8 mouse cellular contexts compared by ENCODE assay signal in the genomic region with DNA sequence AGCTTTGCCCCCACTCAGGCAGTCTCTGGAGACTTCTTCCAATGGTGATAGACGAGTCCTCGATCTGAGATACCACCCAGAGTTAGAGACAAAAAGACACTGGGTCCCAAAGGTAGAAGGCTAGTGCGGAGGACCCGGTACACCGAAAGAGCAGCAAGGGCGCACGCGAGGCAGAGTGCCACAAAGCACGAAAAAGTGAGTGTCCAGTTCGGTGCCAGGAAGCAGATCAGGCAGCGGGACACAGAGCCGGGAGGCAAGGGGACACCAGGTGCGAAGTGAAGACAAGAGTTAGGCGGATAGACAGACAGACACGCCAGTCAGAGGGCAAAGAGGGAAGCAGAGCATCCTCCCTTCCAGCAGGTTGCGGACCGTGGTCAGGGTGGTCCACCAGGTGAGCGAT. TPM values are rescaled to one million over a fixed set of nuclear protein-coding genes. Genes with fewer than 3 reads are reported as not detected.
DNase-seq lines count a peak whose midpoint lies in the region; ATAC-seq and TF ChIP-seq lines count a peak whose summit lies in the region.

A gene (plus strand): TSS at position 252 of the 400 bp plus-strand sequence.

- H3K4me1 ChIP-seq in embryonic facial prominence, embryonic 11.5 days (ENCODE audit: control insufficient read depth, insufficient read depth, low read length) = peaks cover 3% of the 10 kb centered on the region; the same call in 1 of the 2 replicates
- no peaks in the 10 kb centered on the region; a peak in 2 of 4 replicates for H3K4me1 ChIP-seq in heart, embryonic 14.5 days (ENCODE audit: control insufficient read depth in 2 of 2, insufficient read depth in 2 of 2, low read length in 2 of 2)
- peaks cover 10% of the 10 kb centered on the region for H3K4me1 ChIP-seq in olfactory bulb, adult 2 months (ENCODE audit: control insufficient read depth, insufficient read depth, low read length)

- H3K27me3 ChIP-seq in embryonic facial prominence, embryonic 11.5 days (ENCODE audit: control insufficient read depth, insufficient read depth, low read length) = peaks cover 19% of the 10 kb centered on the region
- H3K27me3 ChIP-seq in heart, embryonic 14.5 days (ENCODE audit: control insufficient read depth, insufficient read depth, low read length) = peaks cover 53% of the 10 kb centered on the region

- peak within 1 kb of the TSS; percentile 76 for H3K27ac ChIP-seq in embryonic facial prominence, embryonic 11.5 days (replicated peaks; ENCODE audit: low read depth, low read length)
- H3K27ac ChIP-seq in heart, embryonic 14.5 days (replicated peaks in 1 of 2; ENCODE audit: control insufficient read depth in 1 of 2, insufficient read depth in 1 of 2, low read depth in 2 of 2, low read length in 2 of 2) = no peak within 1 kb of the TSS
- no peak within 1 kb of the TSS for H3K27ac ChIP-seq in olfactory bulb, adult 2 months (ENCODE audit: insufficient read depth, low read depth, low read length)

- WGBS in embryonic facial prominence, embryonic 11.5 days = 1% methylated on average over 18 of the region's 18 CpGs
- WGBS in heart, embryonic 14.5 days = 2% methylated on average over 18 of the region's 18 CpGs
- 9% methylated on average over 18 of the region's 18 CpGs for WGBS in olfactory bulb, adult 2 months

- ATAC-seq in embryonic facial prominence, embryonic 11.5 days (replicated peaks; ENCODE audit: insufficient number of reproducible peaks, low FRiP score, low TSS enrichment, low read depth) = peak; percentile 4; the same call in 1 of the 2 replicates
- ATAC-seq in heart, embryonic 14.5 days (ENCODE audit: insufficient number of reproducible peaks, insufficient read depth, low FRiP score, low read depth) = no peak

- H3K9me3 ChIP-seq in embryonic facial prominence, embryonic 11.5 days (replicated peaks; ENCODE audit: control insufficient read depth, low read length) = no peaks in the 10 kb centered on the region
- no peaks in the 10 kb centered on the region for H3K9me3 ChIP-seq in heart, embryonic 14.5 days (ENCODE audit: control insufficient read depth, low read length)

- peak; percentile 35 for DNase-seq in retina, postnatal 1 day
- DNase-seq in retina, embryonic 14.5 days (ENCODE audit: low spot score) = no peak
- peak; percentile 7 for DNase-seq in embryonic facial prominence, embryonic 11.5 days (ENCODE audit: low spot score)
- DNase-seq in left cerebral cortex, postnatal 25 days (ENCODE audit: low spot score in 2 of 2) = no peak
- DNase-seq in adipocyte (ENCODE audit: low spot score) = no peak
- DNase-seq in kidney, adult 9 months = no peak

- intact Hi-C loops in left cerebral cortex, postnatal 25 days (cut with DNase I) = no loop called here

- peak within 1 kb of the TSS; percentile 95 for H3K4me2 ChIP-seq in embryonic facial prominence, embryonic 11.5 days (ENCODE audit: low read depth, low read length)
- peak within 1 kb of the TSS; percentile 96 for H3K4me2 ChIP-seq in heart, embryonic 14.5 days (ENCODE audit: low read length)

- no peak for TF ChIP-seq POLR2A in olfactory bulb, adult 2 months (IDR thresholded peaks at IDR 0.05; ENCODE audit: insufficient read depth, low read depth, low read length)

- peak within 1 kb of the TSS; percentile 92 for H3K9ac ChIP-seq in embryonic facial prominence, embryonic 11.5 days (replicated peaks; ENCODE audit: low read length)
- H3K9ac ChIP-seq in heart, embryonic 14.5 days (ENCODE audit: low read length) = peak within 1 kb of the TSS; percentile 65

- H3K4me3 ChIP-seq in embryonic facial prominence, embryonic 11.5 days (ENCODE audit: low read depth, low read length) = peak within 1 kb of the TSS; percentile 78
- peak within 1 kb of the TSS; percentile 50 to 52 for H3K4me3 ChIP-seq in heart, embryonic 14.5 days (ENCODE audit: control insufficient read depth in 1 of 2, insufficient read depth in 1 of 2, low read depth in 1 of 2, low read length in 2 of 2)
- peak within 1 kb of the TSS; percentile 79 for H3K4me3 ChIP-seq in olfactory bulb, adult 2 months (ENCODE audit: insufficient read depth, low read depth, low read length)

- no peaks in the 10 kb centered on the region for H3K36me3 ChIP-seq in embryonic facial prominence, embryonic 11.5 days (replicated peaks; ENCODE audit: control insufficient read depth, insufficient read depth, low read depth, low read length)
- H3K36me3 ChIP-seq in heart, embryonic 14.5 days (ENCODE audit: control insufficient read depth, insufficient read depth, low read length) = no peaks in the 10 kb centered on the region

- TF ChIP-seq CTCF in olfactory bulb, adult 2 months (IDR thresholded peaks at IDR 0.05; ENCODE audit: insufficient read depth, low read depth, low read length) = no peak

RNA-seq across cellular contexts. Expression of the gene that starts here (rescaled TPM):
- 75.3 and 83.4 TPM in 2 replicates for polyA plus RNA-seq in embryonic facial prominence, embryonic 11.5 days (2014; fragmentation: Nextera tagmentation; extraction: Ambion mirVana)
- polyA plus RNA-seq in heart, embryonic 14.5 days (2014; fragmentation: Nextera tagmentation; extraction: Ambion mirVana) = 40.9 and 42.1 TPM in 2 replicates
- 10 to 100 TPM; 11.2 to 14.9 TPM for total RNA-seq in left cerebral cortex, postnatal 25 days (2021)
- not detected in 2 replicates for polyA plus RNA-seq in olfactory bulb, adult 2 months (2012; ENCODE audit: insufficient read depth, insufficient read length, low replicate concordance, missing spikeins)

Comparison
In these comparisons a context has a peak if more than half of its experiments do, and no peak if none do; other contexts are left out.
1. DNase-seq: peak in retina, postnatal 1 day (single experiment) and embryonic facial prominence, embryonic 11.5 days (single experiment); none in retina, embryonic 14.5 days (single experiment), left cerebral cortex, postnatal 25 days (0 of 2), adipocyte (single experiment) and kidney, adult 9 months (single experiment).
2. Peak in every context shown above with its lines, with median percentiles within 50 percentile points of each other: H3K4me3 ChIP-seq.